Mouse (Mus musculus) stomach, postnatal 0 days (tissue): ENCODE results near the gene Nr5a2.

ENCODE experiments used
- CTCF ChIP-seq: IDR thresholded peaks from 2 replicates; pipeline ENCODE4 v1.5.1; 2016; ENCODE audit warnings: antibody characterized with exemption, low read depth, mild to moderate bottlenecking, moderate library complexity
- EP300 ChIP-seq: optimal IDR thresholded peaks from 2 replicates; pipeline ENCODE3; 2016; ENCODE audit warnings: antibody characterized with exemption

- TF ChIP-seq CTCF (no peak), EP300 (no peak)
Observed at GRCm38 (mm10) chr1:136868285-136868684, 92.0 kb downstream of the Nr5a2 start.
